Mouse (Mus musculus) embryonic facial prominence, embryonic 11.5 days (tissue): ENCODE measurements around the gene Gm14296. TPM values are rescaled to one million over a fixed set of nuclear protein-coding genes. Genes with fewer than 3 reads are reported as not detected.
"Not testable (repeated sequence)": the region's sequence is repeated elsewhere in the genome, so short reads cannot be mapped to it uniquely, and the experiment has no call there.

Source experiments
- ATAC-seq: fragments of 200-750 bp; cut with Nextera tagmentation; replicated peaks from 2 replicates; pipeline ENCODE4 v1.8.0; 2017; ENCODE audit warnings: low read depth; ENCODE audit not compliant: insufficient number of reproducible peaks, low FRiP score, low TSS enrichment
- DNase-seq: peaks from one replicate; pipeline ENCODE4 v3.0.0-alpha.2; 2015; ENCODE audit warnings: low spot score
- H3K27ac ChIP-seq: fragments of 300-500 bp; sonication (generic); replicated peaks from 2 replicates; pipeline ENCODE4 v1.5.1; 2014; ENCODE audit warnings: mild to moderate bottlenecking, low read depth, low read length, control low read depth
- H3K27me3 ChIP-seq: fragments of 300-500 bp; sonication (generic); 2 replicates; pipeline ENCODE4 v1.6.1; 2014; ENCODE audit warnings: mild to moderate bottlenecking, low read length, moderate library complexity, mixed read lengths; ENCODE audit not compliant: control insufficient read depth, insufficient read depth
- H3K36me3 ChIP-seq: fragments of 300-500 bp; sonication (generic); replicated peaks from 2 replicates; pipeline ENCODE4 v1.6.1; 2014; ENCODE audit warnings: low read depth, mild to moderate bottlenecking, low read length, moderate library complexity, mixed read lengths; ENCODE audit not compliant: control insufficient read depth, insufficient read depth
- H3K4me1 ChIP-seq: fragments of 300-500 bp; sonication (generic); 2 replicates; pipeline ENCODE4 v1.6.1; 2014; ENCODE audit warnings: low read length, mixed read lengths; ENCODE audit not compliant: control insufficient read depth, insufficient read depth
- H3K4me2 ChIP-seq: fragments of 300-500 bp; sonication (generic); 2 replicates; pipeline ENCODE4 v1.6.1; 2014; ENCODE audit warnings: low read depth, mild to moderate bottlenecking, control low read depth, low read length, moderate library complexity
- H3K4me3 ChIP-seq: fragments of 300-500 bp; sonication (generic); 2 replicates; pipeline ENCODE4 v1.5.1; 2014; ENCODE audit warnings: low read depth, low read length, control low read depth
- H3K9ac ChIP-seq: fragments of 300-500 bp; sonication (generic); replicated peaks from 2 replicates; pipeline ENCODE4 v1.6.1; 2014; ENCODE audit warnings: mild to moderate bottlenecking, control low read depth, low read length
- H3K9me3 ChIP-seq: fragments of 300-500 bp; sonication (generic); replicated peaks from 2 replicates; pipeline ENCODE4 v1.6.1; 2016; ENCODE audit warnings: mild to moderate bottlenecking, low read length, inconsistent platforms, mixed read lengths; ENCODE audit not compliant: control insufficient read depth
- WGBS: fragments of 180-500 bp; shearing (Covaris S2); extraction: QIAGEN DNeasy Blood & Tissue Kit; methylation state at CpG from one replicate; pipeline ENCODE4 v1.1.7; 2014; 5-methylcytosine and 5-hydroxymethylcytosine counted together
- polyA plus RNA-seq: library from polyadenylated mRNA; unstranded; fragments of >200 nt; fragmentation: Nextera tagmentation; extraction: Ambion mirVana; gene quantifications from 2 replicates; pipeline ENCODE4 v1.2.1, GENCODE M21; 2014

Gm14296 gene
- polyA plus RNA-seq = 14.0 and 16.8 TPM in 2 replicates

DNA sequence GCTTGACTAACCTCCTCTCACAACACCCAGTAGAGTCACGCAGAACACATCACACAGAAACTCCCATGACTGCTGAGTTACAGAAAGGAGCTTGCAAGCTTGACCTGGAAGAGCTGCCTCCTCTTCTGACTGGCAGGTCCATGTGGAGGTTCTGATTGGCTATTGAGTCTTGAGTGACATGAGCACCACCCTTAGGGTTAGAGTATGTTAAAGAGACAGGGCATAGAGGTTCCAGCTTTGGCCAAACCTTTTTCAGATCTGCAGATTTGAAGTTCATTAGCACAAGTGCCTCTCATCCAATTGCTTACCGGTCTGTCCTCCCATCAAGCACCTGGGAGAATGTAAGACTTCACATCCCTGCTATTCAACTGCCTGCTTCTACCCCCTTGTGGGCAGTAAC is at the start of gene Gm14296:
Gm14296 (minus strand) TSS at position 101 of the 400 bp plus-strand sequence.
- H3K9me3 ChIP-seq, ATAC-seq: not testable (repeated sequence)
- WGBS = no CpG with 5 or more reads among the region's 2 CpGs

DNA sequence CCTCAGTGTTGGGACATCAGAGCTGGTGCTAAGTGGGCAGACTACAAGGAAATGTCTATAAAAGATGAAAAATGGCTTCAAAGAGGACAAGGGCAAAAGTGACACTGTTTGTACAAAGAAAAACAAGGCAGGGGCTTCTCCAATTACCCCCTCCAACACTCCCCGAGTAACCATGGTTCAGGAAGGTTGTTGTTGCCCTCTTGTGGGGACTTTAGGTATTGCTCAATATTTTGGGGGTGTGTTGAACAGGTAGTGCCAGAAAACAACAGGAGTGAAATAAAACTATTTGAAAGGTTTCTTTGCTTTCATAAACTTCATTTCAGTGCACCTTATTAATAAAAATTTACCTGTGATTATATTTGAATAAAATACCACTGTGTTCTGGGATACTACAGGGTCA is 22.1 kb downstream of the Gm14296 start:
- not testable (repeated sequence) for H3K4me2 ChIP-seq, H3K4me1 ChIP-seq, H3K27me3 ChIP-seq, H3K36me3 ChIP-seq, H3K9me3 ChIP-seq, H3K9ac ChIP-seq, H3K4me3 ChIP-seq, ATAC-seq, DNase-seq, H3K27ac ChIP-seq
- WGBS = no CpG with 5 or more reads among the region's 1 CpGs

More for the DNA sequence above, at the start of gene Gm14296:
- H3K27me3 ChIP-seq, DNase-seq, H3K9ac ChIP-seq, H3K4me1 ChIP-seq, H3K27ac ChIP-seq, H3K4me2 ChIP-seq, H3K4me3 ChIP-seq, H3K36me3 ChIP-seq: not testable (repeated sequence)

Other genes with a start within 250 kb of the Gm14296 start
- gene Gm14305, start 219.5 kb downstream of the Gm14296 start, polyA plus RNA-seq = 39.1 and 40.6 TPM in 2 replicates
- 14.2 and 14.4 TPM in 2 replicates for gene Gm14295, start 129.2 kb downstream of the Gm14296 start, polyA plus RNA-seq
- not detected in 2 replicates for gene Gm14408, start 96.7 kb downstream of the Gm14296 start, polyA plus RNA-seq
- gene Gm14419, start 73.1 kb upstream of the Gm14296 start, polyA plus RNA-seq = 14.5 and 15.1 TPM in 2 replicates
- gene Gm14401, start 146.5 kb upstream of the Gm14296 start, polyA plus RNA-seq = not detected in 2 replicates